Mouse (Mus musculus) neural tube, embryonic 12.5 days (tissue): Measurements from ENCODE around the gene Cyp4f40. TPM values are rescaled to one million over a fixed set of nuclear protein-coding genes. Genes with fewer than 3 reads are reported as not detected.
"Not testable (repeated sequence)": the region's sequence is repeated elsewhere in the genome, so short reads cannot be mapped to it uniquely, and the experiment has no call there.

Source experiments
- ATAC-seq: fragments of 200-750 bp; cut with Nextera tagmentation; 2 replicates; pipeline ENCODE4 v1.8.0; 2017; ENCODE audit warnings: low read depth, mild to moderate bottlenecking, moderate TSS enrichment, moderate library complexity; ENCODE audit not compliant: low FRiP score
- H3K27ac ChIP-seq: fragments of 300-500 bp; sonication (generic); 2 replicates; pipeline ENCODE4 v1.5.1; 2016
- H3K27me3 ChIP-seq: fragments of 300-500 bp; sonication (generic); replicated peaks from 2 replicates; pipeline ENCODE4 v1.6.1; 2016; ENCODE audit warnings: mild to moderate bottlenecking
- H3K36me3 ChIP-seq: fragments of 300-500 bp; sonication (generic); 2 replicates; pipeline ENCODE4 v1.6.1; 2016; ENCODE audit warnings: mild to moderate bottlenecking
- H3K4me1 ChIP-seq: fragments of 300-500 bp; sonication (generic); 2 replicates; pipeline ENCODE4 v1.6.1; 2016
- H3K4me2 ChIP-seq: fragments of 300-500 bp; sonication (generic); replicated peaks from 2 replicates; pipeline ENCODE4 v1.6.1; 2016; ENCODE audit warnings: mild to moderate bottlenecking
- H3K4me3 ChIP-seq: fragments of 300-500 bp; sonication (generic); 2 replicates; pipeline ENCODE4 v1.5.1; 2016
- H3K9ac ChIP-seq: fragments of 300-500 bp; sonication (generic); 2 replicates; pipeline ENCODE4 v1.6.1; 2016; ENCODE audit warnings: mild to moderate bottlenecking
- H3K9me3 ChIP-seq: fragments of 300-500 bp; sonication (generic); 2 replicates; pipeline ENCODE4 v1.6.1; 2016; ENCODE audit warnings: mild to moderate bottlenecking
- polyA plus RNA-seq: library from polyadenylated mRNA; unstranded; fragments of >200 nt; fragmentation: Nextera tagmentation; extraction: Ambion mirVana; gene quantifications from 2 replicates; pipeline ENCODE4 v1.2.1, GENCODE M21; 2016

Gene Cyp4f40
- polyA plus RNA-seq, 1 experiment from 2014 or later: not detected

- not testable (repeated sequence) for H3K9ac ChIP-seq, H3K27ac ChIP-seq, H3K4me1 ChIP-seq, H3K27me3 ChIP-seq, H3K9me3 ChIP-seq, ATAC-seq, H3K4me3 ChIP-seq, H3K4me2 ChIP-seq, H3K36me3 ChIP-seq
Measured at GRCm38 (mm10) chr17:32726360-32726759, 67.7 kb downstream of the Cyp4f40 start.

Other genes starting within 250 kb of the Cyp4f40 start
- not detected in 2 replicates for gene Pglyrp2, start 234.7 kb upstream of the Cyp4f40 start, polyA plus RNA-seq
- 0.99 and 1.3 TPM in 2 replicates for gene Cyp4f39, start 206.2 kb upstream of the Cyp4f40 start, polyA plus RNA-seq
- 9.5 and 10.8 TPM in 2 replicates for gene Cyp4f17, start 152.8 kb upstream of the Cyp4f40 start, polyA plus RNA-seq
- gene Cyp4f16, start 122.3 kb upstream of the Cyp4f40 start, polyA plus RNA-seq: 19.8 and 25.3 TPM in 2 replicates
- gene Cyp4f37, start 37.6 kb upstream of the Cyp4f40 start, polyA plus RNA-seq: not detected in 2 replicates
- gene Cyp4f15, start 26.7 kb downstream of the Cyp4f40 start, polyA plus RNA-seq: 0.22 and 0.84 TPM in 2 replicates
- 39.9 and 44.9 TPM in 2 replicates for gene Zfp871, start 129.4 kb downstream of the Cyp4f40 start, polyA plus RNA-seq
- 43.4 and 44.3 TPM in 2 replicates for gene Zfp811, start 151.0 kb downstream of the Cyp4f40 start, polyA plus RNA-seq
- gene Zfp799, start 171.4 kb downstream of the Cyp4f40 start, polyA plus RNA-seq: 15.7 and 17.3 TPM in 2 replicates
- 6.5 and 7.9 TPM in 2 replicates for gene Zfp870, start 232.7 kb downstream of the Cyp4f40 start, polyA plus RNA-seq